Mouse (Mus musculus) liver, adult 2 months (tissue): ENCODE measurements around the gene Bcl11a. TPM values are rescaled to one million over a fixed set of nuclear protein-coding genes. Genes with fewer than 3 reads are reported as not detected.

ENCODE experiments used
- DNase-seq: peaks from one replicate; pipeline ENCODE4 v3.0.0-alpha.2; 2011; ENCODE audit warnings: low read depth, low spot score; ENCODE audit errors: extremely low read depth
- H3K27ac ChIP-seq: fragments of 200-500 bp; replicated peaks from 2 replicates; pipeline ENCODE4 v1.5.1; 2012; ENCODE audit warnings: low read depth, mild to moderate bottlenecking, control low read depth, inconsistent platforms, low read length; ENCODE audit not compliant: insufficient read depth
- H3K27me3 ChIP-seq: fragments of 200-500 bp; 2 replicates; pipeline ENCODE4 v1.6.1; 2012; ENCODE audit warnings: mild to moderate bottlenecking, moderate library complexity, low read length, inconsistent platforms; ENCODE audit not compliant: control insufficient read depth, insufficient read depth
- H3K36me3 ChIP-seq: fragments of 200-500 bp; 2 replicates; pipeline ENCODE4 v1.6.1; 2012; ENCODE audit warnings: low read length, inconsistent platforms; ENCODE audit not compliant: control insufficient read depth, insufficient read depth
- H3K4me1 ChIP-seq: fragments of 200-500 bp; 2 replicates; pipeline ENCODE4 v1.6.1; 2011; ENCODE audit warnings: low read length; ENCODE audit not compliant: control insufficient read depth, insufficient read depth
- H3K4me3 ChIP-seq: fragments of 200-500 bp; 2 replicates; pipeline ENCODE4 v1.5.1; 2011; ENCODE audit warnings: low read depth, mild to moderate bottlenecking, control low read depth, low read length, moderate library complexity; ENCODE audit not compliant: insufficient read depth
- H3K79me2 ChIP-seq: fragments of 200-500 bp; 2 replicates; pipeline ENCODE4 v1.6.1; 2012; ENCODE audit warnings: inconsistent platforms, mild to moderate bottlenecking, low read length, moderate library complexity; ENCODE audit not compliant: control insufficient read depth, insufficient read depth
- H3K9ac ChIP-seq: fragments of 200-500 bp; 2 replicates; pipeline ENCODE4 v1.6.1; 2012; ENCODE audit warnings: low read depth, mild to moderate bottlenecking, control low read depth, inconsistent platforms, low read length
- CTCF ChIP-seq: fragments of 200-500 bp; IDR thresholded peaks from 2 replicates; pipeline ENCODE4 v1.5.1; 2011; ENCODE audit warnings: low read depth, low read length, control low read depth
- POLR2A ChIP-seq: fragments of 200-500 bp; IDR thresholded peaks from 2 replicates; pipeline ENCODE4 v1.6.1; 2011; ENCODE audit warnings: low read length, control low read depth; ENCODE audit not compliant: insufficient read depth; ENCODE audit errors: extremely low read depth
- WGBS: fragments of 180-500 bp; shearing (Covaris S2); methylation state at CpG from one replicate; pipeline ENCODE4 v1.1.7; 2018; 5-methylcytosine and 5-hydroxymethylcytosine counted together
- polyA plus RNA-seq: library from polyadenylated mRNA; depleted of rRNA; stranded (reverse); fragments of >200 nt; gene quantifications from 2 replicates; pipeline ENCODE4 v1.2.3, GENCODE M21; 2012
- total RNA-seq: library from RNA; depleted of rRNA; stranded (reverse); fragments of >200 nt; gene quantifications from 2 replicates; pipeline ENCODE4 v1.2.3, GENCODE M21; 2014

Gene Bcl11a
- total and polyA plus RNA-seq, 2 experiments = 0.09 to 0.13 TPM

- DNase-seq = no peak
- Histone ChIP-seq H3K27ac (no peak overlapping the region), H3K27me3 (no peaks in the 10 kb centered on the region; the same call in 1 of the 2 replicates), H3K4me3 (no peak overlapping the region), H3K4me1 (no peaks in the 10 kb centered on the region), H3K79me2 (no peaks in the 10 kb centered on the region), H3K9ac (no peak overlapping the region), H3K36me3 (no peaks in the 10 kb centered on the region)
- 86% methylated on average over 10 of the region's 10 CpGs for WGBS
- TF ChIP-seq POLR2A = no peak
- TF ChIP-seq CTCF = no peak
Observed at GRCm38 (mm10) chr11:24153049-24153448, 75.2 kb downstream of the Bcl11a start.

DNA sequence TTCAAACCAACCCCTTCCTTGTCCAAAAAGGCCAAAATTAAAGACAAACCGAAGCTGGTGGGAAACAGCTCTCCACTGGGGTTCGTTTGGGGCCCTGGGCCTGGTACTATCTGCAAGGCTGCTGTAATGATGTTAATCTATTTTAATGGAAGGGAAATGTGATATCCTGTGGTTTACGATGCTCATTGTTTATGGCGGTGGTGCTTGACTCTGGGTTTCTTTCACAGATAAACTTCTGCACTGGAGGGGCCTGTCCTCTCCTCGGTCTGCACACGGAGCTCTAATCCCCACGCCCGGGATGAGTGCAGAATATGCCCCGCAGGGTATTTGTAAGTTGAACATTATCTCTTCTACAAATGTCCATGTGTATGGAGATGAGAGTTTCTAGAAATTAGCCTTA is 80.2 kb downstream of the Bcl11a start:
- Histone ChIP-seq H3K79me2 (no peaks in the 10 kb centered on the region), H3K4me3 (no peak overlapping the region), H3K4me1 (no peaks in the 10 kb centered on the region), H3K27ac (no peak overlapping the region), H3K9ac (no peak overlapping the region), H3K36me3 (no peaks in the 10 kb centered on the region), H3K27me3 (no peaks in the 10 kb centered on the region; the same call in 1 of the 2 replicates)
- 79% methylated on average over 9 of the region's 9 CpGs for WGBS
- DNase-seq = no peak
- TF ChIP-seq POLR2A (no peak), CTCF (no peak)

DNA sequence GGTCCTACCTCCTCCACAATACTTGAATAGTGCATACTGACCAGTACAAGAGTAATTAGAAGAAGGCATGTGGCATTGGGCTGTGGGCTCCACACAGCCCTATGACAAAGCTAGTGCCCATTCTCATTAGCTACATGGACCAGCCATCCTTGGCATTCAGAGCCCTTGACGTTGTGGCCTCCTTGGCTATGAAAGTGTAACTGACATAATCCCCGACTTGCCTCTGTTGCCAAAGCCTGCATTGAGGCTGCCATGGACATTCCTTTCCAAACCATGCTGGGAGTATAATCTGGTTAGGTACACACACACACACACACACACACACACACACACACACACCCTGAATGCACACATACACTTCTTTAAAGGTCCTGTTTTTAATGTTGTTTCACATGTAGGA is 81.8 kb downstream of the Bcl11a start:
- Histone ChIP-seq H3K27ac (no peak overlapping the region), H3K27me3 (no peaks in the 10 kb centered on the region), H3K4me3 (no peak overlapping the region), H3K4me1 (no peaks in the 10 kb centered on the region), H3K9ac (no peak overlapping the region), H3K36me3 (no peaks in the 10 kb centered on the region), H3K79me2 (no peaks in the 10 kb centered on the region)
- TF ChIP-seq CTCF (no peak), POLR2A (no peak)
- WGBS = 90% methylated on average over 2 of the region's 2 CpGs
- DNase-seq = no peak

GRCm38 (mm10) chr11:24161458-24161857 is 83.6 kb downstream of the Bcl11a start:
- Histone ChIP-seq H3K4me1 (no peaks in the 10 kb centered on the region), H3K9ac (no peak overlapping the region), H3K27me3 (no peaks in the 10 kb centered on the region), H3K27ac (no peak overlapping the region), H3K36me3 (no peaks in the 10 kb centered on the region), H3K79me2 (no peaks in the 10 kb centered on the region), H3K4me3 (no peak overlapping the region)
- TF ChIP-seq CTCF (no peak), POLR2A (no peak)
- WGBS = 95% methylated on average over 2 of the region's 2 CpGs
- DNase-seq = no peak

DNA sequence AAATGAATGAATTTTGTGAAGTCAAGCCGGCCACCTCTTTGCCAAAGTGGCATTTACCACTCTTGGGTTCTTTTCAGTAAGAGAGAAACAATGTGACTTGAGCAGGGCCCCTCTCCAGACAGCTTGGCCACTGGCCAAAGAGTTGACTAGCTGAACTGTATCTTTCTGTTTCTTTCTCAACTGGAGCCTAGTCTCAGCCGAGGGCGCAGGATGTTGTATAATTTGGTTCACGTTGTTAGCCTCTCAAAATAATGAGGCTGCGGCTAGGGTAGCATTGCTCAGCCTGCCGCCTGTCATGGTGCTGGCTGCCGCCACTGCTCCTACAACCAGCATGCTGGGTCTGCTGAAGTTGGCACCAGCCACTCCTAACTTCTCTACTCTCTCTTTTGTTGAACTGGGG is 84.2 kb downstream of the Bcl11a start:
- DNase-seq = no peak
- Histone ChIP-seq H3K9ac (no peak overlapping the region), H3K79me2 (no peaks in the 10 kb centered on the region), H3K36me3 (no peaks in the 10 kb centered on the region), H3K4me3 (no peak overlapping the region), H3K27ac (no peak overlapping the region), H3K27me3 (no peaks in the 10 kb centered on the region), H3K4me1 (no peaks in the 10 kb centered on the region)
- 80% methylated on average over 7 of the region's 7 CpGs for WGBS
- no peak for TF ChIP-seq POLR2A
- TF ChIP-seq CTCF = no peak

GRCm38 (mm10) chr11:24163072-24163471 is 85.2 kb downstream of the Bcl11a start:
- Histone ChIP-seq H3K4me1 (no peaks in the 10 kb centered on the region), H3K27ac (no peak overlapping the region), H3K27me3 (no peaks in the 10 kb centered on the region), H3K79me2 (no peaks in the 10 kb centered on the region), H3K4me3 (no peak overlapping the region), H3K9ac (no peak overlapping the region), H3K36me3 (no peaks in the 10 kb centered on the region)
- TF ChIP-seq CTCF (no peak), POLR2A (no peak)
- 98% methylated on average over 8 of the region's 8 CpGs for WGBS
- DNase-seq = no peak
